Mouse (Mus musculus): ENCODE results near the gene Birc2. TPM values are rescaled to one million over a fixed set of nuclear protein-coding genes. Genes with fewer than 3 reads are reported as not detected.

Birc2 gene
- total and polyA plus RNA-seq, 3 experiments: 29.6 to 33.0 TPM; not detected in 1

DNA sequence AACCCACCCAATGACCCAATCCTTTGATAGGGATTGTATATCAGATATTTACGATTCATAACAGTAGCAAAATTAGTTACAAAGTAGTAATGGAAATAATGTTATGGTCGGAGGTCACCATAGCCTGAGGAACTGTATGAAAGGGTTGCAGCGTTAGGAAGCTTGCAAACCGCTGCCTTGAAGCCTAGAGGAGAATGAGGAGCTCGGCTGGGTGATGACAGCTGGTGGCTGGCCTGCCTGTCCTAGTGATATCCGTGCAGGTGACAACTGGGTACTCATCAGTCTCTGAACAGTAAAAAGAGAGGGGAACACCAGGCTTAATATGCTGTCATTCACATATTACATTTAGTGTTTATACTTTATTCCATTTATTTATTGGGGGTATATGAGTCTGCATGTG, 48.5 kb downstream of the Birc2 start:
- no peak for DNase-seq (ENCODE audit: low read depth, low spot score)
- Histone ChIP-seq H3K4me3 (ENCODE audit: control insufficient read depth in 1 of 2, insufficient read depth in 1 of 2, low read depth in 2 of 2, low read length in 2 of 2) (no peak overlapping the region), H3K9me3 (replicated peaks; ENCODE audit: insufficient read depth, low read length) (no peaks in the 10 kb centered on the region), H3K79me2 (ENCODE audit: control insufficient read depth, insufficient read depth, low read length, poor library complexity) (no peaks in the 10 kb centered on the region), H3K36me3 (ENCODE audit: control insufficient read depth in 1 of 2, insufficient read depth in 2 of 2, low read length in 2 of 2) (peaks cover 21 to 42% of the 10 kb centered on the region in 2 experiments), H3K4me1 (ENCODE audit: control insufficient read depth in 1 of 2, insufficient read depth in 2 of 2, low read length in 2 of 2) (peaks cover 25 to 32% of the 10 kb centered on the region in 2 experiments), H3K9ac (ENCODE audit: control insufficient read depth, low read depth, low read length, poor library complexity, severe bottlenecking) (no peak overlapping the region), H3K27me3 (ENCODE audit: control insufficient read depth in 1 of 2, insufficient read depth in 2 of 2, low read length in 2 of 2) (no peaks in the 10 kb centered on the region), H3K27ac (ENCODE audit: control insufficient read depth, low read depth, low read length) (no peak overlapping the region)
- no peak for TF ChIP-seq GABPA (IDR thresholded peaks at IDR 0.05; ENCODE audit: low read depth, low read length)
- no peak for TF ChIP-seq POLR2AphosphoS2 (IDR thresholded peaks at IDR 0.05; ENCODE audit: low read length)
- TF ChIP-seq UBTF (IDR thresholded peaks at IDR 0.05; ENCODE audit: borderline replicate concordance, insufficient read depth, low read depth, low read length): no peak
- TF ChIP-seq MAX (IDR thresholded peaks at IDR 0.05; ENCODE audit: low read length): no peak
- no peak for TF ChIP-seq GATA1 (IDR thresholded peaks at IDR 0.05; ENCODE audit: low read depth, low read length)
- TF ChIP-seq POLR2A (IDR thresholded peaks at IDR 0.05; ENCODE audit: control insufficient read depth in 1 of 2, insufficient read depth in 1 of 2, low read depth in 1 of 2, low read length in 2 of 2, poor library complexity in 1 of 2): no peak
- no peak for TF ChIP-seq EP300 (IDR thresholded peaks at IDR 0.05; ENCODE audit: low read depth in 1 of 2, low read length in 2 of 2)

DNA sequence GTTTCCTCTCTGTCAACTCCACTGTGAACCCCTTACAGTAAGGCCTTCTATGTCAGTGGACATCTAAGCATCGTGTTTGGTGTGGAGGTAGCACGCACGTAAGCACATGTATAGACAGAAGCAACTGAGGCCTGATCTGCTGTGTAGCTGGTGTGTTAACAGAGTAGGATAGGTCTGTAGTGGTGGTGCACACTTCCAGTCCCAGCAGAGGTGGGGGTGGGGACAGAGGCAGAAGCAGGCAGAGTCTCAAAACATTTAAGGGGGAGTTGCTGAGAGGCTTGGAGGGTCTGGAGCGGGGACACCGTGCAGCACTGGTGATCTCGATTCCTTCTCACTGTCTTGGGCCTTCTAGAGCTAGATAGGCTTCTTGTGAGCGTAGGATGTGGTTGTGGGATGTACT, 50.8 kb downstream of the Birc2 start:
- Histone ChIP-seq H3K36me3 (ENCODE audit: control insufficient read depth in 1 of 2, insufficient read depth in 2 of 2, low read length in 2 of 2) (peaks cover 12 to 40% of the 10 kb centered on the region in 2 experiments), H3K4me3 (ENCODE audit: control insufficient read depth in 1 of 2, insufficient read depth in 1 of 2, low read depth in 2 of 2, low read length in 2 of 2) (no peak overlapping the region), H3K9me3 (replicated peaks; ENCODE audit: insufficient read depth, low read length) (no peaks in the 10 kb centered on the region), H3K9ac (ENCODE audit: control insufficient read depth, low read depth, low read length, poor library complexity, severe bottlenecking) (no peak overlapping the region), H3K79me2 (ENCODE audit: control insufficient read depth, insufficient read depth, low read length, poor library complexity) (no peaks in the 10 kb centered on the region), H3K27me3 (ENCODE audit: control insufficient read depth in 1 of 2, insufficient read depth in 2 of 2, low read length in 2 of 2) (no peaks in the 10 kb centered on the region), H3K4me1 (ENCODE audit: control insufficient read depth in 1 of 2, insufficient read depth in 2 of 2, low read length in 2 of 2) (peaks cover 20 to 28% of the 10 kb centered on the region in 2 experiments), H3K27ac (ENCODE audit: control insufficient read depth, low read depth, low read length) (no peak overlapping the region)
- TF ChIP-seq MYC (IDR thresholded peaks at IDR 0.05; ENCODE audit: low read depth, low read length): no peak
- TF ChIP-seq RCOR1 (IDR thresholded peaks at IDR 0.05; ENCODE audit: low read depth, low read length): no peak
- TF ChIP-seq NRF1 (IDR thresholded peaks at IDR 0.05; ENCODE audit: insufficient read depth, low read depth, low read length, poor library complexity, severe bottlenecking): no peak
- TF ChIP-seq MAX (IDR thresholded peaks at IDR 0.05; ENCODE audit: low read length): no peak
- no peak for TF ChIP-seq ZC3H11A (IDR thresholded peaks at IDR 0.05; ENCODE audit: low read depth, low read length)
- TF ChIP-seq TAL1 (IDR thresholded peaks at IDR 0.05; ENCODE audit: low read length): no peak
- no peak for DNase-seq (ENCODE audit: low read depth, low spot score)

DNA sequence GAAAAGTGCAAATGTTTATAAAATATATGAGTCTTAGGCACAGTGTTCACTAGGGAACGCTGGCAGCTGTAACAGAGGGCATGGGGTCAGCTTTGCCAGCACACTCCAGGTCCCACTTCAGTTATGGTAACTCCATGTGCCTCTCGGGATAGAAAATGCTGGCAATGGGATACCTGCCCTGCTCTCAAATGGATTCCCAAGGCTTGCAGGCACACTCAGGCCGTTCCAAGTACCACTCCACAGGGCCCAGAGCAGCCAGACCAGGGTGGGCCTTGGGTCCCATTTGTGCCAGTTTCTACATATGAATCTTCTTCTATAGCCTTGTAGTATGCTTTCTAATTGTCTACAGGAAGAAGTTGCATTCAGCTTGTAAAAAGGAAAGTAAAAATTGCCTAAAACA, 51.5 kb downstream of the Birc2 start:
- no peaks in the 10 kb centered on the region for H3K9me3 ChIP-seq (replicated peaks; ENCODE audit: insufficient read depth, low read length)
- H3K4me1 ChIP-seq (ENCODE audit: control insufficient read depth in 1 of 2, insufficient read depth in 2 of 2, low read length in 2 of 2): peaks cover 20 to 28% of the 10 kb centered on the region in 2 experiments
- peaks cover 14 to 40% of the 10 kb centered on the region in 2 experiments for H3K36me3 ChIP-seq (ENCODE audit: control insufficient read depth in 1 of 2, insufficient read depth in 2 of 2, low read length in 2 of 2)
- TF ChIP-seq MAFK (IDR thresholded peaks at IDR 0.05; ENCODE audit: borderline replicate concordance, low read depth, low read length) (no peak), TAL1 (IDR thresholded peaks at IDR 0.05; ENCODE audit: low read length) (no peak), USF2 (IDR thresholded peaks at IDR 0.05; ENCODE audit: borderline replicate concordance in 1 of 2, insufficient read depth in 1 of 2, low read depth in 1 of 2, low read length in 2 of 2) (no peak), ELF1 (IDR thresholded peaks at IDR 0.05; ENCODE audit: low read depth, low read length) (no peak), ZC3H11A (IDR thresholded peaks at IDR 0.05; ENCODE audit: low read depth, low read length) (no peak), GABPA (IDR thresholded peaks at IDR 0.05; ENCODE audit: low read depth, low read length) (no peak), MYC (IDR thresholded peaks at IDR 0.05; ENCODE audit: low read depth, low read length) (no peak), JUND (IDR thresholded peaks at IDR 0.05; ENCODE audit: low read depth, low read length) (no peak), UBTF (IDR thresholded peaks at IDR 0.05; ENCODE audit: borderline replicate concordance, insufficient read depth, low read depth, low read length) (no peak), E2F4 (IDR thresholded peaks at IDR 0.05; ENCODE audit: borderline replicate concordance, low read depth, low read length) (no peak), ETS1 (IDR thresholded peaks at IDR 0.05; ENCODE audit: low read depth, low read length) (no peak), MXI1 (IDR thresholded peaks at IDR 0.05; ENCODE audit: low read depth, low read length) (no peak), ZKSCAN1 (IDR thresholded peaks at IDR 0.05; ENCODE audit: low read depth, low read length) (no peak), SIN3A (IDR thresholded peaks at IDR 0.05; ENCODE audit: low read length) (no peak), TCF12 (IDR thresholded peaks at IDR 0.05; ENCODE audit: low read depth, low read length) (no peak), POLR2A (IDR thresholded peaks at IDR 0.05; ENCODE audit: control insufficient read depth in 1 of 2, insufficient read depth in 1 of 2, low read depth in 1 of 2, low read length in 2 of 2, poor library complexity in 1 of 2) (no peak)
- DNase-seq (ENCODE audit: low read depth, low spot score): no peak
- H3K4me3 ChIP-seq (ENCODE audit: control insufficient read depth in 1 of 2, insufficient read depth in 1 of 2, low read depth in 2 of 2, low read length in 2 of 2): no peak overlapping the region
- no peak overlapping the region for H3K27ac ChIP-seq (ENCODE audit: control insufficient read depth, low read depth, low read length)
- H3K27me3 ChIP-seq (ENCODE audit: control insufficient read depth in 1 of 2, insufficient read depth in 2 of 2, low read length in 2 of 2): no peaks in the 10 kb centered on the region
- no peak overlapping the region for H3K9ac ChIP-seq (ENCODE audit: control insufficient read depth, low read depth, low read length, poor library complexity, severe bottlenecking)
- no peaks in the 10 kb centered on the region for H3K79me2 ChIP-seq (ENCODE audit: control insufficient read depth, insufficient read depth, low read length, poor library complexity)
